In the genomic region with DNA sequence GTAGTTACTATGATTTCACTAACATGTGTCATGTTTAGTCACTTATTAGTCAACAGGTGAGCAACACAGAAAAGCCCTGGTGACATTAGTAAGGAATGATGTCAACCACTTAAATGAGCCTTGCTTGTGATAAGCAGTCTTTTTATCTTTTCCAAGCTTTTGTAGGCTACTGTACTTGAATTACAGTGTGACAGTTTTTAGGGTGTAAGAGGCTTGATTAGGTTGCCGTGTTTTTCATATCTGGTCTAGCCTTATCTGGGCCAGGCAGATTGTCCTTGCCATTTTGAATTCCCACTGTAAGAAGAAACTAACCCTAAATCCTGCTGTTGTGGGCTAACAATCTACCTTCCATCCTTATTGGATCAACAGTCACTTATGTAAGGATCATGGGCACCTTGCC, we compare ENCODE assay signal across 33 mouse cellular contexts. TPM values are rescaled to one million over a fixed set of nuclear protein-coding genes. Genes with fewer than 3 reads are reported as not detected.
DNase-seq lines count a peak whose midpoint lies in the region; ATAC-seq and TF ChIP-seq lines count a peak whose summit lies in the region.
"Had no signal": no experiment of that assay in that cellular context is flagged by ENCODE, and none has a peak within 500 bp of the region (broad histone marks: within the 10 kb centered on the region; RNA-seq: fewer than 3 reads in every experiment).

No protein-coding gene starts in this region.

- no peaks in the 10 kb centered on the region for H3K9me3 ChIP-seq in MEL (replicated peaks; ENCODE audit: insufficient read depth, low read length)
- H3K9me3 ChIP-seq in liver, embryonic 12.5 days (replicated peaks) = 0 out of 2 replicates have a peak, but pooled peaks cover 4% of the 10 kb centered on the region
- H3K9me3 ChIP-seq in liver, postnatal 0 days (ENCODE audit: low read length) = no peaks in the 10 kb centered on the region
- no peaks in the 10 kb centered on the region for H3K9me3 ChIP-seq in midbrain, embryonic 11.5 days (ENCODE audit: control insufficient read depth, low read length)
- H3K9me3 ChIP-seq: forebrain, embryonic 15.5 days; G1E; limb, embryonic 15.5 days; lung, embryonic 15.5 days; stomach, embryonic 15.5 days had no signal

- peak overlapping the region; percentile 16; the same call in 1 of the 2 replicates for H3K4me2 ChIP-seq in liver, embryonic 12.5 days
- H3K4me2 ChIP-seq in liver, postnatal 0 days (ENCODE audit: low read depth, low read length) = no peak overlapping the region
- H3K4me2 ChIP-seq in midbrain, embryonic 11.5 days = no peak overlapping the region
- H3K4me2 ChIP-seq: forebrain, embryonic 15.5 days; heart, embryonic 13.5 days; limb, embryonic 15.5 days; lung, embryonic 15.5 days; stomach, embryonic 15.5 days had no signal

- ATAC-seq in common myeloid progenitor, adult 5-6 weeks (replicated peaks; ENCODE audit: low read depth, poor library complexity, severe bottlenecking) = 0 out of 2 replicates have a peak, but pooled peaks have one; percentile 39
- peak; percentile 85 for ATAC-seq in liver, embryonic 12.5 days
- ATAC-seq in liver, postnatal 0 days = peak; percentile 62
- ATAC-seq in midbrain, embryonic 11.5 days (ENCODE audit: low FRiP score) = no peak
- ATAC-seq: forebrain, embryonic 15.5 days; hindbrain, embryonic 16.5 days; Patski had no signal

- peaks cover 0 to 2% of the 10 kb centered on the region in 2 experiments; a peak in 1 of 4 replicates for H3K27me3 ChIP-seq in MEL (ENCODE audit: control insufficient read depth in 1 of 2, insufficient read depth in 2 of 2, low read length in 2 of 2)
- no peaks in the 10 kb centered on the region for H3K27me3 ChIP-seq in liver, embryonic 12.5 days (replicated peaks)
- H3K27me3 ChIP-seq in liver, postnatal 0 days (ENCODE audit: insufficient read depth, low read length) = no peaks in the 10 kb centered on the region
- no peaks in the 10 kb centered on the region for H3K27me3 ChIP-seq in midbrain, embryonic 11.5 days (ENCODE audit: control insufficient read depth, insufficient read depth, low read length)
- H3K27me3 ChIP-seq: forebrain, embryonic 15.5 days; heart, embryonic 13.5 days; limb, embryonic 15.5 days; lung, embryonic 15.5 days; stomach, embryonic 15.5 days had no signal

- no peak overlapping the region for H3K9ac ChIP-seq in MEL (ENCODE audit: control insufficient read depth, low read depth, low read length, poor library complexity, severe bottlenecking)
- no peak overlapping the region for H3K9ac ChIP-seq in liver, embryonic 12.5 days
- no peak overlapping the region for H3K9ac ChIP-seq in liver, postnatal 0 days (replicated peaks)
- H3K9ac ChIP-seq in midbrain, embryonic 11.5 days (ENCODE audit: low read length) = no peak overlapping the region
- H3K9ac ChIP-seq: forebrain, embryonic 15.5 days; heart, embryonic 13.5 days; limb, embryonic 15.5 days; lung, embryonic 15.5 days; stomach, embryonic 15.5 days had no signal

- no peak for TF ChIP-seq RAD21 in MEL (IDR thresholded peaks at IDR 0.05; ENCODE audit: low read depth, low read length)

- DNase-seq in MEL (ENCODE audit: low read depth, low spot score) = peak; percentile 47
- DNase-seq in liver, postnatal 0 days = no peak
- no peak for DNase-seq in layer of hippocampus, adult 11-12 months (ENCODE audit: low spot score)
- no peak for DNase-seq in layer of hippocampus, adult 8-10 months (ENCODE audit: low spot score in 2 of 2)
- no peak for DNase-seq in midbrain, embryonic 11.5 days (ENCODE audit: low spot score, missing footprints)
- DNase-seq in heart, postnatal 4 days = no peak
- DNase-seq: adrenal gland, postnatal 25 days; cerebellum, adult 8-10 months; cerebellum, postnatal 25 days; gastrocnemius, adult 2 months; gastrocnemius, postnatal 36 days; heart, adult 18-20 months; heart, postnatal 10 days; kidney, adult 8-10 months; kidney, postnatal 4 days; lung, postnatal 36 days; midbrain, embryonic 14.5 days; right cerebral cortex, postnatal 25 days; thymus, postnatal 14 days had no signal

- 31% methylated on average over 1 of the region's 1 CpGs for WGBS in liver, embryonic 12.5 days (ENCODE audit: insufficient replicate concordance)
- 54% methylated on average over 1 of the region's 1 CpGs for WGBS in liver, postnatal 0 days (ENCODE audit: insufficient replicate concordance)
- WGBS in midbrain, embryonic 11.5 days = 88% methylated on average over 1 of the region's 1 CpGs

- H3K4me3 ChIP-seq in MEL (ENCODE audit: control insufficient read depth in 1 of 2, insufficient read depth in 1 of 2, low read depth in 2 of 2, low read length in 2 of 2) = no peak overlapping the region
- H3K4me3 ChIP-seq in liver, embryonic 12.5 days = no peak overlapping the region
- no peak overlapping the region for H3K4me3 ChIP-seq in liver, postnatal 0 days (ENCODE audit: low read depth, low read length)
- no peak overlapping the region for H3K4me3 ChIP-seq in midbrain, embryonic 11.5 days (ENCODE audit: low read depth, low read length)
- H3K4me3 ChIP-seq: forebrain, embryonic 10.5 days; forebrain, embryonic 15.5 days; gastrocnemius, adult 2 months; heart, embryonic 13.5 days; limb, embryonic 10.5 days; limb, embryonic 15.5 days; lung, embryonic 15.5 days; megakaryocyte, embryonic 14.5 days; stomach, embryonic 15.5 days had no signal

- H3K27ac ChIP-seq in MEL (ENCODE audit: control insufficient read depth, low read depth, low read length) = no peak overlapping the region
- H3K27ac ChIP-seq in liver, embryonic 12.5 days = no peak overlapping the region
- no peak overlapping the region for H3K27ac ChIP-seq in liver, postnatal 0 days (ENCODE audit: low read depth)
- no peak overlapping the region for H3K27ac ChIP-seq in midbrain, embryonic 11.5 days (ENCODE audit: low read depth, low read length)
- H3K27ac ChIP-seq: forebrain, embryonic 10.5 days; forebrain, embryonic 15.5 days; gastrocnemius, adult 2 months; heart, embryonic 13.5 days; kidney, postnatal 0 days; limb, embryonic 10.5 days; limb, embryonic 15.5 days; lung, embryonic 15.5 days; stomach, embryonic 15.5 days had no signal

- no peak for TF ChIP-seq CTCF in MEL (IDR thresholded peaks at IDR 0.05 in 2 of 3, conservative IDR thresholded peaks at IDR 0.05 in 1 of 3; ENCODE audit: control insufficient read depth in 1 of 3, insufficient read depth in 1 of 3, low read depth in 2 of 3, low read length in 3 of 3, poor library complexity in 1 of 3, severe bottlenecking in 1 of 3)
- TF ChIP-seq CTCF in liver, postnatal 0 days (IDR thresholded peaks at IDR 0.05; ENCODE audit: low read depth) = no peak

- peak; percentile 63 to 75; a peak in 3 of 4 replicates for TF ChIP-seq EP300 in MEL (IDR thresholded peaks at IDR 0.05; ENCODE audit: low read depth in 1 of 2, low read length in 2 of 2)
- TF ChIP-seq EP300 in liver, postnatal 0 days (IDR thresholded peaks at IDR 0.05; ENCODE audit: low read depth) = peak; percentile 95

- TF ChIP-seq POLR2A in MEL (IDR thresholded peaks at IDR 0.05; ENCODE audit: control insufficient read depth in 1 of 2, insufficient read depth in 1 of 2, low read depth in 1 of 2, low read length in 2 of 2, poor library complexity in 1 of 2) = no peak

- no peaks in the 10 kb centered on the region for H3K36me3 ChIP-seq in MEL (ENCODE audit: control insufficient read depth in 1 of 2, insufficient read depth in 2 of 2, low read length in 2 of 2)
- no peaks in the 10 kb centered on the region for H3K36me3 ChIP-seq in liver, embryonic 12.5 days
- H3K36me3 ChIP-seq in liver, postnatal 0 days (replicated peaks; ENCODE audit: insufficient read depth, low read length) = no peaks in the 10 kb centered on the region
- H3K36me3 ChIP-seq in midbrain, embryonic 11.5 days (ENCODE audit: control insufficient read depth, insufficient read depth, low read length) = no peaks in the 10 kb centered on the region
- H3K36me3 ChIP-seq: forebrain, embryonic 10.5 days; forebrain, embryonic 15.5 days; G1E; heart, embryonic 13.5 days; limb, embryonic 10.5 days; limb, embryonic 15.5 days; lung, embryonic 15.5 days; stomach, embryonic 15.5 days had no signal

- no peaks in the 10 kb centered on the region for H3K4me1 ChIP-seq in MEL (ENCODE audit: control insufficient read depth in 1 of 2, insufficient read depth in 2 of 2, low read length in 2 of 2)
- H3K4me1 ChIP-seq in liver, embryonic 12.5 days = peaks cover 23% of the 10 kb centered on the region
- peaks cover 3% of the 10 kb centered on the region; the same call in 1 of the 2 replicates for H3K4me1 ChIP-seq in liver, postnatal 0 days (ENCODE audit: insufficient read depth)
- no peaks in the 10 kb centered on the region for H3K4me1 ChIP-seq in midbrain, embryonic 11.5 days (ENCODE audit: control insufficient read depth, insufficient read depth, low read length)
- H3K4me1 ChIP-seq: forebrain, embryonic 10.5 days; forebrain, embryonic 15.5 days; heart, embryonic 13.5 days; limb, embryonic 10.5 days; limb, embryonic 15.5 days; lung, embryonic 15.5 days; megakaryocyte, embryonic 14.5 days; stomach, embryonic 15.5 days had no signal

- H3K79me2 ChIP-seq in MEL (ENCODE audit: control insufficient read depth, insufficient read depth, low read length, poor library complexity) = no peaks in the 10 kb centered on the region

TF ChIP-seq in MEL, 35 proteins besides CTCF, POLR2A, EP300 and RAD21 (continues in another document):
- TF ChIP-seq RCOR1 (IDR thresholded peaks at IDR 0.05; ENCODE audit: low read depth, low read length) (no peak), ZC3H11A (IDR thresholded peaks at IDR 0.05; ENCODE audit: low read depth, low read length) (no peak), GATA1 (IDR thresholded peaks at IDR 0.05; ENCODE audit: low read depth, low read length) (peak; percentile 82), ELF1 (IDR thresholded peaks at IDR 0.05; ENCODE audit: low read depth, low read length) (no peak), MAFK (IDR thresholded peaks at IDR 0.05; ENCODE audit: borderline replicate concordance, low read depth, low read length) (no peak), GABPA (IDR thresholded peaks at IDR 0.05; ENCODE audit: low read depth, low read length) (no peak), MAZ (IDR thresholded peaks at IDR 0.05; ENCODE audit: low read depth, low read length) (no peak), ZMIZ1 (IDR thresholded peaks at IDR 0.05; ENCODE audit: low read depth, low read length) (no peak), KAT2A (conservative IDR thresholded peaks at IDR 0.05; ENCODE audit: low read depth, low read length) (no peak), MYC (IDR thresholded peaks at IDR 0.05; ENCODE audit: low read depth, low read length) (no peak), ZNF384 (IDR thresholded peaks at IDR 0.05; ENCODE audit: low read depth, low read length) (no peak)

RNA-seq across cellular contexts. Expression of gene Ccdc71l, which starts 26.6 kb away (rescaled TPM):
- total RNA-seq in MEL (2012; rRNA removed) = 6.6 and 6.7 TPM in 2 replicates
- 1 to 10 TPM in 1 of 2 experiments, not detected in 1; 7.6 TPM for polyA plus RNA-seq in MEL (2012; ENCODE audit: insufficient read depth in 1 of 2, insufficient read length in 2 of 2, low read depth in 1 of 2, low replicate concordance in 2 of 2, missing spikeins in 1 of 2)
- 15.9 and 18.1 TPM in 2 replicates for total RNA-seq in common myeloid progenitor, adult 5-6 weeks (2017)
- polyA plus RNA-seq in liver, embryonic 12.5 days (2016; fragmentation: Nextera tagmentation; extraction: Ambion mirVana) = 12.2 and 13.3 TPM in 2 replicates
- polyA plus RNA-seq in liver, postnatal 0 days (2015; fragmentation: Nextera tagmentation; extraction: Ambion mirVana) = 2.7 and 3.1 TPM in 2 replicates
- 10 to 100 TPM; 22.6 to 29.1 (median 26.2) TPM for total RNA-seq in layer of hippocampus, adult 8-10 months (2022)
- 6.1 and 6.2 TPM in 2 replicates for polyA plus RNA-seq in midbrain, embryonic 11.5 days (2014; fragmentation: Nextera tagmentation; extraction: Ambion mirVana)
- 1 to 10 TPM; 7.8 to 8.0 TPM for total RNA-seq in heart, postnatal 4 days (2021)
